Mouse (Mus musculus) embryonic facial prominence, embryonic 14.5 days (tissue): Measurements from ENCODE around the gene Gdf7. TPM values are rescaled to one million over a fixed set of nuclear protein-coding genes. Genes with fewer than 3 reads are reported as not detected.

Source experiments
- ATAC-seq: fragments of 200-750 bp; cut with Nextera tagmentation; 2 replicates; pipeline ENCODE4 v1.8.0; 2017; ENCODE audit warnings: low read depth, moderate number of reproducible peaks, moderate TSS enrichment
- DNase-seq: peaks from one replicate; pipeline ENCODE4 v3.0.0-alpha.2; 2015; ENCODE audit warnings: low spot score
- H3K27ac ChIP-seq: fragments of 300-500 bp; sonication (generic); replicated peaks from 2 replicates; pipeline ENCODE4 v1.5.1; 2014; ENCODE audit warnings: low read depth, mild to moderate bottlenecking, low read length, moderate library complexity
- H3K27me3 ChIP-seq: fragments of 300-500 bp; sonication (generic); replicated peaks from 2 replicates; pipeline ENCODE4 v1.6.1; 2014; ENCODE audit warnings: low read length; ENCODE audit not compliant: control insufficient read depth, insufficient read depth
- H3K36me3 ChIP-seq: fragments of 300-500 bp; sonication (generic); 2 replicates; pipeline ENCODE4 v1.6.1; 2014; ENCODE audit warnings: low read length, mixed read lengths; ENCODE audit not compliant: control insufficient read depth, insufficient read depth
- H3K4me1 ChIP-seq: fragments of 300-500 bp; sonication (generic); 2 replicates; pipeline ENCODE4 v1.6.1; 2014; ENCODE audit warnings: antibody characterized with exemption, low read length; ENCODE audit not compliant: control insufficient read depth, insufficient read depth
- H3K4me2 ChIP-seq: fragments of 300-500 bp; sonication (generic); 2 replicates; pipeline ENCODE4 v1.6.1; 2014; ENCODE audit warnings: low read depth, mild to moderate bottlenecking, low read length, moderate library complexity, mixed read lengths
- H3K4me3 ChIP-seq: fragments of 300-500 bp; sonication (generic); 2 replicates; pipeline ENCODE4 v1.5.1; 2014; ENCODE audit warnings: low read depth, mild to moderate bottlenecking, low read length
- H3K9ac ChIP-seq: fragments of 300-500 bp; sonication (generic); 2 replicates; pipeline ENCODE4 v1.6.1; 2014; ENCODE audit warnings: low read depth, mild to moderate bottlenecking, low read length, moderate library complexity, mixed read lengths
- H3K9me3 ChIP-seq: fragments of 300-500 bp; sonication (generic); 2 replicates; pipeline ENCODE4 v1.6.1; 2016; ENCODE audit warnings: low read length; ENCODE audit not compliant: control insufficient read depth
- WGBS: fragments of 180-500 bp; shearing (Covaris S2); extraction: QIAGEN DNeasy Blood & Tissue Kit; methylation state at CpG from one replicate; pipeline ENCODE4 v1.1.7; 2014; 5-methylcytosine and 5-hydroxymethylcytosine counted together
- polyA plus RNA-seq: library from polyadenylated mRNA; unstranded; fragments of >200 nt; fragmentation: Nextera tagmentation; extraction: Ambion mirVana; gene quantifications from 2 replicates; pipeline ENCODE4 v1.2.1, GENCODE M21; 2014

Gene Gdf7
- polyA plus RNA-seq, 1 experiment from 2014 or later: 0.54 TPM

GRCm38 (mm10) chr12:8296154-8296553, 5.6 kb downstream of the Gdf7 start:
- no peak for DNase-seq
- Histone ChIP-seq H3K27me3 (peaks cover 71% of the 10 kb centered on the region), H3K27ac (no peak overlapping the region), H3K36me3 (no peaks in the 10 kb centered on the region), H3K9ac (no peak overlapping the region), H3K9me3 (no peaks in the 10 kb centered on the region), H3K4me1 (peaks cover 16% of the 10 kb centered on the region), H3K4me3 (no peak overlapping the region), H3K4me2 (no peak overlapping the region)
- no peak for ATAC-seq
- WGBS: 86% methylated on average over 2 of the region's 2 CpGs

- no peak overlapping the region for H3K4me3 ChIP-seq
- no peaks in the 10 kb centered on the region for H3K9me3 ChIP-seq
- WGBS: 44% methylated on average over 6 of the region's 6 CpGs
- peaks cover 64% of the 10 kb centered on the region for H3K27me3 ChIP-seq
- ATAC-seq (peak; percentile 11; the same call in 1 of the 2 replicates), DNase-seq (no peak)
- no peak overlapping the region for H3K9ac ChIP-seq
- H3K4me2 ChIP-seq: no peak overlapping the region
- no peaks in the 10 kb centered on the region for H3K36me3 ChIP-seq
- peaks cover 16% of the 10 kb centered on the region for H3K4me1 ChIP-seq
- no peak overlapping the region for H3K27ac ChIP-seq
Measured at GRCm38 (mm10) chr12:8295307-8295913, 6.3 kb downstream of the Gdf7 start.

GRCm38 (mm10) chr12:8291157-8291853, 10.4 kb downstream of the Gdf7 start:
- ATAC-seq: no peak
- Histone ChIP-seq H3K9me3 (no peaks in the 10 kb centered on the region), H3K27me3 (peaks cover 22% of the 10 kb centered on the region), H3K36me3 (no peaks in the 10 kb centered on the region), H3K27ac (no peak overlapping the region), H3K9ac (no peak overlapping the region), H3K4me1 (peaks cover 5% of the 10 kb centered on the region; the same call in 1 of the 2 replicates), H3K4me2 (no peak overlapping the region), H3K4me3 (no peak overlapping the region)
- DNase-seq: no peak
- 54% methylated on average over 15 of the region's 15 CpGs for WGBS

GRCm38 (mm10) chr12:8289499-8289898, 12.3 kb downstream of the Gdf7 start:
- no peaks in the 10 kb centered on the region for H3K4me1 ChIP-seq
- WGBS: 80% methylated on average over 8 of the region's 8 CpGs
- no peak overlapping the region for H3K9ac ChIP-seq
- no peak overlapping the region for H3K4me2 ChIP-seq
- H3K36me3 ChIP-seq: peaks cover 4% of the 10 kb centered on the region; the same call in 1 of the 2 replicates
- no peak for DNase-seq
- H3K4me3 ChIP-seq: no peak overlapping the region
- no peak for ATAC-seq
- 0 out of 2 replicates have a peak, but pooled peaks cover 6% of the 10 kb centered on the region for H3K27me3 ChIP-seq
- no peaks in the 10 kb centered on the region for H3K9me3 ChIP-seq
- no peak overlapping the region for H3K27ac ChIP-seq

- ATAC-seq: no peak
- Histone ChIP-seq H3K27me3 (0 out of 2 replicates have a peak, but pooled peaks cover 3% of the 10 kb centered on the region), H3K4me2 (no peak overlapping the region), H3K4me1 (no peaks in the 10 kb centered on the region), H3K9ac (no peak overlapping the region), H3K27ac (no peak overlapping the region), H3K4me3 (no peak overlapping the region), H3K9me3 (no peaks in the 10 kb centered on the region), H3K36me3 (peaks cover 6% of the 10 kb centered on the region; the same call in 1 of the 2 replicates)
- DNase-seq: no peak
- 70% methylated on average over 6 of the region's 6 CpGs for WGBS
Measured at GRCm38 (mm10) chr12:8289099-8289498, 12.7 kb downstream of the Gdf7 start.

- ATAC-seq (no peak), DNase-seq (no peak)
- Histone ChIP-seq H3K4me2 (no peak overlapping the region), H3K4me3 (no peak overlapping the region), H3K27me3 (no peaks in the 10 kb centered on the region), H3K9ac (no peak overlapping the region), H3K4me1 (no peaks in the 10 kb centered on the region), H3K27ac (no peak overlapping the region), H3K36me3 (peaks cover 14% of the 10 kb centered on the region; the same call in 1 of the 2 replicates), H3K9me3 (no peaks in the 10 kb centered on the region)
- WGBS: 65% methylated on average over 3 of the region's 3 CpGs
Measured at GRCm38 (mm10) chr12:8287970-8288369, 13.8 kb downstream of the Gdf7 start.

- H3K9me3 ChIP-seq: no peaks in the 10 kb centered on the region
- H3K4me1 ChIP-seq: no peaks in the 10 kb centered on the region
- H3K9ac ChIP-seq: no peak overlapping the region
- WGBS: 78% methylated on average over 14 of the region's 15 CpGs
- ATAC-seq (no peak), DNase-seq (no peak)
- no peaks in the 10 kb centered on the region for H3K27me3 ChIP-seq
- no peak overlapping the region for H3K4me3 ChIP-seq
- H3K27ac ChIP-seq: no peak overlapping the region
- H3K36me3 ChIP-seq: peaks cover 19% of the 10 kb centered on the region; the same call in 1 of the 2 replicates
- no peak overlapping the region for H3K4me2 ChIP-seq
Measured at GRCm38 (mm10) chr12:8281225-8282017, 20.3 kb downstream of the Gdf7 start.

- H3K4me3 ChIP-seq: no peak overlapping the region
- H3K27me3 ChIP-seq: no peaks in the 10 kb centered on the region
- H3K9me3 ChIP-seq: no peaks in the 10 kb centered on the region
- no peak overlapping the region for H3K4me2 ChIP-seq
- DNase-seq (no peak), ATAC-seq (no peak)
- no peaks in the 10 kb centered on the region for H3K4me1 ChIP-seq
- H3K36me3 ChIP-seq: no peaks in the 10 kb centered on the region
- WGBS: 93% methylated on average over 4 of the region's 4 CpGs
- no peak overlapping the region for H3K9ac ChIP-seq
- H3K27ac ChIP-seq: no peak overlapping the region
Measured at GRCm38 (mm10) chr12:8275424-8275823, 26.3 kb downstream of the Gdf7 start.
